Mouse (Mus musculus): ENCODE measurements around the gene Sec14l2. TPM values are rescaled to one million over a fixed set of nuclear protein-coding genes. Genes with fewer than 3 reads are reported as not detected.
A peak's percentile ranks its signal among the peaks of the same experiment; 100 is the strongest.

The Sec14l2 gene
- 2.1 and 3.7 TPM in 2 replicates for total RNA-seq (2017)

- peak; percentile 58 for ATAC-seq (replicated peaks; ENCODE audit: low read depth, poor library complexity, severe bottlenecking)
These were observed at the start of gene Sec14l2 for GRCm38 (mm10) chr11:4122742-4123579. Sec14l2 (minus strand) TSS chr11:4123415.

GRCm38 (mm10) chr11:4166467-4167090, 43.4 kb upstream of the Sec14l2 start:
- ATAC-seq (replicated peaks; ENCODE audit: low read depth, poor library complexity, severe bottlenecking) = no peak

- no peak for ATAC-seq (replicated peaks; ENCODE audit: low read depth, poor library complexity, severe bottlenecking)
These were observed 41.5 kb upstream of the Sec14l2 start for GRCm38 (mm10) chr11:4164701-4165100.

GRCm38 (mm10) chr11:4160758-4161480, 37.7 kb upstream of the Sec14l2 start:
- 0 out of 2 replicates have a peak, but pooled peaks have one; percentile 8 for ATAC-seq (replicated peaks; ENCODE audit: low read depth, poor library complexity, severe bottlenecking)

- ATAC-seq (replicated peaks; ENCODE audit: low read depth, poor library complexity, severe bottlenecking) = peak; percentile 98
These were observed 36.8 kb upstream of the Sec14l2 start, which contains the start of the genes Ccdc157 and Sf3a1 for GRCm38 (mm10) chr11:4159808-4160708. Ccdc157 (minus strand) TSS chr11:4160293. Sf3a1 (plus strand) TSS chr11:4160350.

GRCm38 (mm10) chr11:4158676-4159075, 35.5 kb upstream of the Sec14l2 start:
- no peak for ATAC-seq (replicated peaks; ENCODE audit: low read depth, poor library complexity, severe bottlenecking)

GRCm38 (mm10) chr11:4155641-4156040, 32.4 kb upstream of the Sec14l2 start:
- no peak for ATAC-seq (replicated peaks; ENCODE audit: low read depth, poor library complexity, severe bottlenecking)

GRCm38 (mm10) chr11:4153694-4154093, 30.5 kb upstream of the Sec14l2 start:
- no peak for ATAC-seq (replicated peaks; ENCODE audit: low read depth, poor library complexity, severe bottlenecking)

GRCm38 (mm10) chr11:4149886-4150285, 26.7 kb upstream of the Sec14l2 start:
- no peak for ATAC-seq (replicated peaks; ENCODE audit: low read depth, poor library complexity, severe bottlenecking)

GRCm38 (mm10) chr11:4148536-4149156, 25.4 kb upstream of the Sec14l2 start:
- ATAC-seq (replicated peaks; ENCODE audit: low read depth, poor library complexity, severe bottlenecking) = no peak

GRCm38 (mm10) chr11:4148120-4148519, 24.9 kb upstream of the Sec14l2 start:
- ATAC-seq (replicated peaks; ENCODE audit: low read depth, poor library complexity, severe bottlenecking) = no peak

GRCm38 (mm10) chr11:4147098-4147497, 23.9 kb upstream of the Sec14l2 start:
- ATAC-seq (replicated peaks; ENCODE audit: low read depth, poor library complexity, severe bottlenecking) = no peak

- no peak for ATAC-seq (replicated peaks; ENCODE audit: low read depth, poor library complexity, severe bottlenecking)
These were observed 23.2 kb upstream of the Sec14l2 start for GRCm38 (mm10) chr11:4146381-4146780.

- no peak for ATAC-seq (replicated peaks; ENCODE audit: low read depth, poor library complexity, severe bottlenecking)
These were observed 20.3 kb upstream of the Sec14l2 start for GRCm38 (mm10) chr11:4143281-4144062.

- ATAC-seq (replicated peaks; ENCODE audit: low read depth, poor library complexity, severe bottlenecking) = no peak
These were observed 19.1 kb upstream of the Sec14l2 start for GRCm38 (mm10) chr11:4142352-4142751.

GRCm38 (mm10) chr11:4141505-4141904, 18.3 kb upstream of the Sec14l2 start:
- no peak for ATAC-seq (replicated peaks; ENCODE audit: low read depth, poor library complexity, severe bottlenecking)

GRCm38 (mm10) chr11:4138964-4139363, 15.7 kb upstream of the Sec14l2 start:
- no peak for ATAC-seq (replicated peaks; ENCODE audit: low read depth, poor library complexity, severe bottlenecking)
